Mouse (Mus musculus) embryonic facial prominence, embryonic 10.5 days (tissue): ENCODE data around the gene Nav3. TPM values are rescaled to one million over a fixed set of nuclear protein-coding genes. Genes with fewer than 3 reads are reported as not detected.
A peak's percentile ranks its signal among the peaks of the same experiment; 100 is the strongest.

Source experiments
- DNase-seq: peaks from one replicate; pipeline ENCODE4 v3.0.0-alpha.2; 2017; ENCODE audit warnings: low spot score
- H3K27ac ChIP-seq: fragments of 300-500 bp; sonication (generic); replicated peaks from 2 replicates; pipeline ENCODE4 v1.5.1; 2016; ENCODE audit warnings: mild to moderate bottlenecking
- H3K27me3 ChIP-seq: fragments of 300-500 bp; sonication (generic); replicated peaks from 2 replicates; pipeline ENCODE4 v1.6.1; 2016; ENCODE audit warnings: low read depth, mild to moderate bottlenecking; ENCODE audit not compliant: poor library complexity, severe bottlenecking
- H3K36me3 ChIP-seq: fragments of 300-500 bp; sonication (generic); replicated peaks from 2 replicates; pipeline ENCODE4 v1.6.1; 2016; ENCODE audit warnings: mild to moderate bottlenecking, moderate library complexity
- H3K4me1 ChIP-seq: fragments of 300-500 bp; sonication (generic); 2 replicates; pipeline ENCODE4 v1.6.1; 2016
- H3K4me3 ChIP-seq: fragments of 300-500 bp; sonication (generic); 2 replicates; pipeline ENCODE4 v1.5.1; 2016; ENCODE audit warnings: mild to moderate bottlenecking, moderate library complexity
- H3K9me3 ChIP-seq: fragments of 300-500 bp; sonication (generic); 2 replicates; pipeline ENCODE4 v1.6.1; 2016; ENCODE audit warnings: mild to moderate bottlenecking
- WGBS: fragments of 180-500 bp; shearing (Covaris S2); methylation state at CpG from one replicate; pipeline ENCODE4 v1.1.7; 2016; 5-methylcytosine and 5-hydroxymethylcytosine counted together
- polyA plus RNA-seq: library from polyadenylated mRNA; unstranded; fragments of >200 nt; fragmentation: Nextera tagmentation; extraction: Ambion mirVana; gene quantifications from 2 replicates; pipeline ENCODE4 v1.2.1, GENCODE M21; 2016

The Nav3 gene
- polyA plus RNA-seq, 1 experiment from 2014 or later, result 2.1 TPM

DNA sequence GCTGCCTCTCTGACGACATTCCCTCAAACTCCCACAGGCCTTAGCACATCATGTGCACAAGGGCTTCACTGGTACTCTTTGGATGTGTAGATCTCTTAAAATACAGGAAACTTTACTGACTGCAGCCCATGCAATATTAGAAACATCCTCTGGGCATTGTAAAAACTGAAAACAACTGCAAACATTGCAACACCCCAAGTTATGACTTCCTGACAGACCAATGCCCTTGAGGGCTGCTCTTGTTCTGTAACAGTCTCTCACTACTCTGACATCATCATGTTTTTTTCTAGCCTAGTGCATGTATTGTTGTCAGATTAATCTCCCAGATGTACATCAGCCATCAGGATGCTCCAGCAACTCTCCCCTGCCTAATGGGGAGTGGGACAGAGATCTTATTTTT lies 296.5 kb downstream of the Nav3 start:
- 65% methylated on average over 1 of the region's 1 CpGs for WGBS

DNA sequence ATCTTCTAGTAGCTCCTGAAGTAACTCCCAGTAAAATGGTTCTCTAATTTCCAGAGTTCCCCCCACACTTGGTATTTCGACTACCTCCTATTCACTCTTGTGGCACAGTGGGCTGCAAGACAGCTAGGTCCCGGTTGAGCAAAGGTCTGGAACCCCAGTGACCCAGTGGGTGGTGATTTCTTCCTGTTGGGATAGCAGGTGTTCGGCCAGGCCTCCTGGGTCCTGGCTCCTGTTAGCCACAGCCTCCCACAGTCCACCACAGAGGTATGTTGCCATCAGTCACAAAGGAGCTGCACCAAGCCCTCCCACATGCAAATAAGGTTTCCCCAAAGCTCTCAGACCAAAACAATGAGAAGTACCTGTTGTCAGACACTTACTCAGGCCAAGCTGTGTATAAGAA lies 297.9 kb downstream of the Nav3 start:
- no peaks in the 10 kb centered on the region for H3K4me1 ChIP-seq
- 48% methylated on average over 3 of the region's 3 CpGs for WGBS
- no peaks in the 10 kb centered on the region for H3K36me3 ChIP-seq
- no peak overlapping the region for H3K4me3 ChIP-seq
- no peak overlapping the region for H3K27ac ChIP-seq
- DNase-seq, result no peak
- H3K27me3 ChIP-seq, result no peaks in the 10 kb centered on the region
- H3K9me3 ChIP-seq, result no peaks in the 10 kb centered on the region

More for the DNA sequence above, 296.5 kb downstream of the Nav3 start:
- no peaks in the 10 kb centered on the region for H3K27me3 ChIP-seq
- H3K36me3 ChIP-seq, result no peaks in the 10 kb centered on the region
- H3K4me3 ChIP-seq, result no peak overlapping the region
- H3K9me3 ChIP-seq, result no peaks in the 10 kb centered on the region
- DNase-seq, result no peak
- H3K4me1 ChIP-seq, result no peaks in the 10 kb centered on the region
- H3K27ac ChIP-seq, result no peak overlapping the region

DNA sequence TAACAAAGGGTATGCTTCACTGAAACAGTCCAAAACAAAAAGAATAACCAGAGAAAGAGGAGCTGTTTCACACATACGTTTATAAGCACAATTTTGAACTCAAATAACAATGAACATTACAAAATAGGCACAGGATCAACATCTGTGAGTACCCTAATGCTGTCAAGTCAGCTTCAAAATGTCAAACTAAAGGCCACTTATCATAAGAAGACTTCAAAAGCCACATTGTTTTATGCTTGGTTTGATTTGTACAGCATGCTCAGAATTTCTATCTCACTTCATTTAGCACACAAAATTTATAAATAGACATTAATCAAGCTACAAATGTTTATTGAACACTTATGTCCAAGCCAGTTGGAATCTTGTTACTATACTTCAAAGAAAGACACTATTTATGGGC lies 299.6 kb downstream of the Nav3 start:
- Histone ChIP-seq H3K4me3 (no peak overlapping the region), H3K27ac (no peak overlapping the region), H3K27me3 (no peaks in the 10 kb centered on the region), H3K36me3 (no peaks in the 10 kb centered on the region), H3K9me3 (no peaks in the 10 kb centered on the region), H3K4me1 (no peaks in the 10 kb centered on the region)
- DNase-seq, result no peak
- WGBS, result 60% methylated on average over 1 of the region's 1 CpGs

DNA sequence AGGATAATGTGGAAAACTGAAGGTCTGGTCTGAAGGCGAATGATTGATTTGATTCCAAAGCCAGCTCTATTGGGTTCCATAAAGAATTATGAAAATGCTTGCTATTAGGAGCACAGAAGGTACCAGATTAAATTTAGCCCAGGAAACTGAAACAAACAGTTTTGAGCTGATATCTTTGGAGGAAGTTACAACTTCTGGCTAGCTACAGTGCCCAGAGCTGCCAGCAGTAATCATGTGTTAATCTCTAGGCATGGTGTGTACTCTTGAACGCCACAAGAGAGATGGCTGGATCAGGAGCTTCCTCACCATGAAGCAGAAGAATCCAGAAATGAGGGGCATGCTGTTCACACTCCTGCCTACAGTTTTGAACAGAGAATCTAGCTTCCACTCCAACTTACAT lies 300.5 kb downstream of the Nav3 start:
- Histone ChIP-seq H3K27ac (no peak overlapping the region), H3K9me3 (no peaks in the 10 kb centered on the region), H3K4me1 (no peaks in the 10 kb centered on the region), H3K27me3 (no peaks in the 10 kb centered on the region), H3K36me3 (no peaks in the 10 kb centered on the region), H3K4me3 (no peak overlapping the region)
- 85% methylated on average over 2 of the region's 2 CpGs for WGBS
- DNase-seq, result no peak

DNA sequence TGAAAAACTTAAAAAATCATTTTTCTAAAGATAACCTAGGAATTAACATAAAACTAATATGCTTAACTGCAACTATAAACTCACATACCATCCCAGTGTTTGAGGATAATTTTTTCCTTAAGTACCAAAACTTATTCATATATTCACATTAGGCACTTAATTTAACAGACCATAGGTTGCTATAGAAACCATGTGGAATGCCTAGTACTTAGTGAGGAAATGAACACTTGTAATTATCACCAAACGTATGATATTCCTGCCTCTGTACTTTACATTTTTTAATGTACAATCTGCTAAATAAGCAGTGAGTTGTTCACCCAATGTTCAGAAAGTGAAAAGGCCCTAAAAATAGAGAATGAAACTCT lies 301.1 kb downstream of the Nav3 start:
- H3K9me3 ChIP-seq, result no peaks in the 10 kb centered on the region
- no peaks in the 10 kb centered on the region for H3K4me1 ChIP-seq
- H3K27me3 ChIP-seq, result no peaks in the 10 kb centered on the region
- no peak overlapping the region for H3K4me3 ChIP-seq
- no peak for DNase-seq
- no peaks in the 10 kb centered on the region for H3K36me3 ChIP-seq
- 85% methylated on average over 1 of the region's 1 CpGs for WGBS
- no peak overlapping the region for H3K27ac ChIP-seq

- Histone ChIP-seq H3K9me3 (no peaks in the 10 kb centered on the region), H3K27me3 (no peaks in the 10 kb centered on the region), H3K4me3 (no peak overlapping the region), H3K4me1 (no peaks in the 10 kb centered on the region), H3K27ac (no peak overlapping the region), H3K36me3 (no peaks in the 10 kb centered on the region)
- 85% methylated on average over 6 of the region's 6 CpGs for WGBS
- no peak for DNase-seq
Observed at GRCm38 (mm10) chr10:110154001-110154872, 301.8 kb downstream of the Nav3 start.

- H3K4me1 ChIP-seq, result no peaks in the 10 kb centered on the region
- H3K27me3 ChIP-seq, result no peaks in the 10 kb centered on the region
- no peaks in the 10 kb centered on the region for H3K36me3 ChIP-seq
- no peak overlapping the region for H3K4me3 ChIP-seq
- no peaks in the 10 kb centered on the region for H3K9me3 ChIP-seq
- DNase-seq, result no peak
- H3K27ac ChIP-seq, result no peak overlapping the region
Observed at GRCm38 (mm10) chr10:110120572-110120971, 335.4 kb downstream of the Nav3 start.

DNA sequence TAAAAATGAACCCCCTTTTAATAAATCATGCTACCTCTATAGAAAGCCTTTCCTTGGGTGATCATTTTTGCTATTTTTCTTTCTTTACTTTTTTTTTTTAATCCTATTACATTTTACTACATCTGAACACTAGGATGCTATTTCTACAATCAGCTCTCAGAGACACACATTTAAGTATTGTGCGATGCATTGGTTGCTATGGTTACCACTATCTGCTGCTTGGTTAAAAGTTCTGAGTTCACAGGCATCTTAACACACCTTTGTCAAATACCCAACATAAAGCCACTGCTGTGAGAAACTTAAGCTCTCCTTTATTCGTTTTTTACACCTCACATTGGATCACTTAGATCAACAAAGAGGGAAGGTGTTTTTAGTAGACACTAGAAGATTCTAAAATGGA lies 338.7 kb downstream of the Nav3 start:
- no peak overlapping the region for H3K4me3 ChIP-seq
- H3K36me3 ChIP-seq, result no peaks in the 10 kb centered on the region
- no peak overlapping the region for H3K27ac ChIP-seq
- DNase-seq, result no peak
- peaks cover 10% of the 10 kb centered on the region for H3K4me1 ChIP-seq
- no peaks in the 10 kb centered on the region for H3K9me3 ChIP-seq
- WGBS, result 79% methylated on average over 2 of the region's 2 CpGs
- no peaks in the 10 kb centered on the region for H3K27me3 ChIP-seq

DNA sequence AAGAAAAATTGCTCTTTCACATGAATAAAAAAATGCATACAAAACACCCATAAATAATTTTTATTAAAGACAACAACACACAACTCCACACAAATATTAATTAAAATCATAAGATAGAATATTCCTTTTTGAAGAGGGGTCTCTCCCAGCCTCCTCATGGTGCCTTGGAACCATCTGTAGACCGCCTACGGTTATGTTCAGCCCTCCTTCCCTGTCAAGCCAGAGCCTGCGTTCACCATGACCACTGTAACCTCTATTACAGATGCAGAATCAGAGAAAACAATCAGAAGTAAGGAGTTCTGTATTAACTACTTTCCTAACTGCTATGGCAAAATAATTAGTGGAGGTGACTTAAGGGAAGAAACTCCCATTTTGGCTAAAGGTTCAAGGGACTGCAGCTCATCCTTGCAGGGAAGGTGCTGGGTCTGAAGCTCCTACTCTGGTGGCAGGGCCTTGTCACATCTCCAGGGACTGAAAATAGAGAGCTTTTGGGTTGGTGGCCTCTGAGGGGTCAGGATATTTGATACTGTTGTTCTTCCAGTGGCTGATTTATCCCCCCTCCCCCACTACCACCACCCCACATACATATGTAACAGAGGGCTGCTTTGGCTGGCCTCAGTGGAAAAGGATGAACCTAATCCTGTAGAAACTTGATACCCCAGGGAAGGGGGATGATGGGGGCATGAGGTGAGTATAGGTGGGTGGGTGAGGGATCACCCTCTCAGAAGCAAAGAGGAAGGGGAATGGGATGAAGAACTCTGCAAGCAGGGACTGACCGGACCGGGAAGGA lies 343.1 kb downstream of the Nav3 start:
- 63% methylated on average over 5 of the region's 5 CpGs for WGBS
- DNase-seq, result peak; percentile 39

GRCm38 (mm10) chr10:110103255-110103654 lies 352.7 kb downstream of the Nav3 start:
- H3K4me3 ChIP-seq, result no peak overlapping the region
- H3K36me3 ChIP-seq, result no peaks in the 10 kb centered on the region
- H3K27ac ChIP-seq, result no peak overlapping the region
- 87% methylated on average over 6 of the region's 6 CpGs for WGBS
- DNase-seq, result no peak
- no peaks in the 10 kb centered on the region for H3K9me3 ChIP-seq
- peaks cover 6% of the 10 kb centered on the region; the same call in 1 of the 2 replicates for H3K4me1 ChIP-seq
- H3K27me3 ChIP-seq, result no peaks in the 10 kb centered on the region

More for the DNA sequence above, 343.1 kb downstream of the Nav3 start:
- Histone ChIP-seq H3K9me3 (no peaks in the 10 kb centered on the region), H3K4me1 (peaks cover 10% of the 10 kb centered on the region), H3K27me3 (no peaks in the 10 kb centered on the region), H3K27ac (no peak overlapping the region; the same call in 1 of the 2 replicates), H3K4me3 (no peak overlapping the region), H3K36me3 (no peaks in the 10 kb centered on the region)

DNA sequence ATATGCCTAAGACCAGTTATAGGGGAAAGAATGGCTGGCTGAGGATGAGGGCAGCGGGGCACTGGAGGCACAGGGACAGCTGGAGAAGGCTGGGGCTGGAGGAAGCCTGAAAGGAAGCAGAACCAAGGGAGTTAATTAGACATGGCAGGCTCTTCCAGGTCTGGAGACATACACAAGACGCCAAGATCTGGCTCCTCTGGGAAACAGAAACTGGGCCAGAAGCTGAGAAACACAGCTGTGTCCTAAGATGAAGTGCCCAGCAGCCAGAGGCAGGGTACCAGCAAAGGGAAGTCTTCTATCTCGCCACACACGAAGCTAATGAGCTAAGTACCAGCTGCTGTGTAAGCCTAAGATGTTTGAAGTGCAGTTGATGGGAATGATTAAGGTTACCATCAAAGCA lies 353.8 kb downstream of the Nav3 start:
- H3K36me3 ChIP-seq, result no peaks in the 10 kb centered on the region
- H3K4me3 ChIP-seq, result no peak overlapping the region
- DNase-seq, result peak; percentile 14
- no peak overlapping the region for H3K27ac ChIP-seq
- WGBS, result 53% methylated on average over 4 of the region's 4 CpGs
- peaks cover 6% of the 10 kb centered on the region; the same call in 1 of the 2 replicates for H3K4me1 ChIP-seq
- no peaks in the 10 kb centered on the region for H3K9me3 ChIP-seq
- no peaks in the 10 kb centered on the region for H3K27me3 ChIP-seq

- Histone ChIP-seq H3K9me3 (no peaks in the 10 kb centered on the region), H3K36me3 (no peaks in the 10 kb centered on the region), H3K4me3 (no peak overlapping the region), H3K27ac (no peak overlapping the region), H3K27me3 (no peaks in the 10 kb centered on the region), H3K4me1 (peaks cover 5% of the 10 kb centered on the region; the same call in 1 of the 2 replicates)
- DNase-seq, result no peak
Observed at GRCm38 (mm10) chr10:110094433-110094832, 361.6 kb downstream of the Nav3 start.
